Mouse (Mus musculus) heart, embryonic 13.5 days (tissue): Measurements from ENCODE around the gene Kif20b. TPM values are rescaled to one million over a fixed set of nuclear protein-coding genes. Genes with fewer than 3 reads are reported as not detected.
A peak's percentile ranks its signal among the peaks of the same experiment; 100 is the strongest.

Experiments
- microRNA counts: library from miRNA; unstranded; fragments of <30 nt; microRNA quantifications from one replicate; lab custom pipeline; 2016
- microRNA-seq: library from miRNA; unstranded; fragments of <30 nt; microRNA quantifications from one replicate; pipeline ENCODE4, GENCODE M21; 2016
- polyA plus RNA-seq: library from polyadenylated mRNA; unstranded; fragments of >200 nt; fragmentation: Nextera tagmentation; extraction: Ambion mirVana; gene quantifications from 2 replicates; pipeline ENCODE4 v1.2.1, GENCODE M21; 2015

The Kif20b gene
- polyA plus RNA-seq, 1 experiment from 2014 or later: 36.0 TPM

MicroRNAs within 50 kb of the gene (microRNA counts, 519-probe panel; counts per million panel counts)
- 209 counts per million, percentile 61 among the panel's probes with 10 or more counts for microRNA mmu-miR-1950 (lab: Ali Mortazavi, UCI)

Small RNAs within 50 kb of the gene (microRNA-seq; reads per million reads assigned to microRNA genes)
- gene Mir1950: not detected

Other genes with a start within 250 kb of the Kif20b start
- gene Slc16a12, start 175.1 kb upstream of the Kif20b start, polyA plus RNA-seq: 16.4 and 21.3 TPM in 2 replicates
- 9.0 and 10.1 TPM in 2 replicates for gene Pank1, start 42.9 kb upstream of the Kif20b start, polyA plus RNA-seq